Mouse (Mus musculus) cerebellum, adult 2 months (tissue): ENCODE measurements at regions not wholly inside any gene's neighbourhood (a gene's known extent, or its start where the extent isn't known, plus 50 kb on each side); places are given as distances from the start of the nearest gene placed in this dataset.

Experiments used
- CTCF ChIP-seq: fragments of 200-500 bp; IDR thresholded peaks from 2 replicates; pipeline ENCODE4 v1.5.1; 2011; ENCODE audit warnings: low read depth, mild to moderate bottlenecking, control low read depth, low read length, moderate library complexity, borderline replicate concordance; ENCODE audit not compliant: insufficient read depth
- POLR2A ChIP-seq: fragments of 200-500 bp; IDR thresholded peaks from 2 replicates; pipeline ENCODE4 v1.6.1; 2011; ENCODE audit warnings: low read length, control low read depth, borderline replicate concordance; ENCODE audit not compliant: insufficient read depth

DNA sequence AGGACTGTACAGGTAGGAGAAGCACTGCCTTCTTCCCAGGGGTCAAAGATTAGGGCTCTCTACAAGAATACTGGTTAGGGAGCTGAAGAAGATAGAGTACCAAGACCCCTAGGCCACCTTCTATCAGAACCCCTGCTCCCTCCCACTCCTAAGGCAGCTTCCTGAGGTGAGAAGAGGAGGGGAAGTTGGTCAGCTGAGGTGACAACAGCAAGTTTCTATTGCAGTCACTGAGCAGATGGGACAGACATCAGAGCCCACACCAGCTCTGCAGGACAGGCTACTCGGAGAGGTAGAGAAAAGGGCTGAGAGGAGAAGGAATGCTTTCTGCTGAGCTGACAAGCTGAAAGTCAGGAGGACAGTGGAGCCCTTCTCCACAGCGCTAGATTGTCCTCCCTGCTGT lies 98.5 kb upstream of the Bach2 start:
- TF ChIP-seq POLR2A (no peak), CTCF (no peak)
